Mouse (Mus musculus): ENCODE measurements around the gene Kpna3. TPM values are rescaled to one million over a fixed set of nuclear protein-coding genes. Genes with fewer than 3 reads are reported as not detected.
A peak's percentile ranks its signal among the peaks of the same experiment; 100 is the strongest.

Kpna3 gene
- 34.8 and 35.8 TPM in 2 replicates for total RNA-seq (2014; rRNA removed)
- polyA plus RNA-seq (2015; fragmentation: Nextera tagmentation; extraction: Ambion mirVana) = 48.3 and 52.5 TPM in 2 replicates

GRCm38 (mm10) chr14:61439661-61440559 is at the start of gene Kpna3:
Gene Kpna3 (minus strand): TSS chr14:61439874.
- Histone ChIP-seq H3K9me3 (ENCODE audit: low read length) (no peaks in the 10 kb centered on the region), H3K4me2 (ENCODE audit: low read depth, low read length) (peak within 1 kb of the TSS; percentile 64), H3K9ac (replicated peaks; ENCODE audit: low read length) (peak within 1 kb of the TSS; percentile 88), H3K4me3 (ENCODE audit: low read length) (peak within 1 kb of the TSS; percentile 88), H3K27ac (peak within 1 kb of the TSS; percentile 98), H3K36me3 (ENCODE audit: insufficient read depth, low read length) (no peaks in the 10 kb centered on the region), H3K27me3 (ENCODE audit: insufficient read depth, low read length) (no peaks in the 10 kb centered on the region), H3K4me1 (ENCODE audit: insufficient read depth, low read length) (peaks cover 9% of the 10 kb centered on the region)
- peak; percentile 100 for DNase-seq (ENCODE audit: low spot score)
- under 1% methylated on average over 79 of the region's 85 CpGs for WGBS
- TF ChIP-seq CTCF (IDR thresholded peaks at IDR 0.05; ENCODE audit: low read depth) = no peak
- ATAC-seq = peak; percentile 99

- WGBS = 74% methylated on average over 2 of the region's 2 CpGs
- DNase-seq (ENCODE audit: low spot score) (no peak), ATAC-seq (no peak)
- H3K36me3 ChIP-seq (ENCODE audit: insufficient read depth, low read length) = no peaks in the 10 kb centered on the region
- no peak for TF ChIP-seq CTCF (IDR thresholded peaks at IDR 0.05; ENCODE audit: low read depth)
- no peaks in the 10 kb centered on the region for H3K27me3 ChIP-seq (ENCODE audit: insufficient read depth, low read length)
- H3K4me1 ChIP-seq (ENCODE audit: insufficient read depth, low read length) = no peaks in the 10 kb centered on the region
- H3K27ac ChIP-seq = no peak overlapping the region
- no peaks in the 10 kb centered on the region for H3K9me3 ChIP-seq (ENCODE audit: low read length)
- H3K4me3 ChIP-seq (ENCODE audit: low read length) = no peak overlapping the region
- no peak overlapping the region for H3K4me2 ChIP-seq (ENCODE audit: low read depth, low read length)
- H3K9ac ChIP-seq (replicated peaks; ENCODE audit: low read length) = no peak overlapping the region
Observed at GRCm38 (mm10) chr14:61460365-61460764, 20.7 kb upstream of the Kpna3 start.

- H3K36me3 ChIP-seq (ENCODE audit: insufficient read depth, low read length) = no peaks in the 10 kb centered on the region
- ATAC-seq (no peak), DNase-seq (ENCODE audit: low spot score) (no peak)
- TF ChIP-seq CTCF (IDR thresholded peaks at IDR 0.05; ENCODE audit: low read depth) = no peak
- no peak overlapping the region for H3K4me2 ChIP-seq (ENCODE audit: low read depth, low read length)
- H3K27ac ChIP-seq = no peak overlapping the region
- H3K4me3 ChIP-seq (ENCODE audit: low read length) = no peak overlapping the region
- H3K4me1 ChIP-seq (ENCODE audit: insufficient read depth, low read length) = no peaks in the 10 kb centered on the region
- no peaks in the 10 kb centered on the region for H3K27me3 ChIP-seq (ENCODE audit: insufficient read depth, low read length)
- no peaks in the 10 kb centered on the region for H3K9me3 ChIP-seq (ENCODE audit: low read length)
- WGBS = 59% methylated on average over 6 of the region's 6 CpGs
- no peak overlapping the region for H3K9ac ChIP-seq (replicated peaks; ENCODE audit: low read length)
Observed at GRCm38 (mm10) chr14:61457468-61457867, 17.8 kb upstream of the Kpna3 start.

GRCm38 (mm10) chr14:61455571-61455970 is 15.9 kb upstream of the Kpna3 start:
- Histone ChIP-seq H3K36me3 (ENCODE audit: insufficient read depth, low read length) (no peaks in the 10 kb centered on the region), H3K27ac (no peak overlapping the region), H3K4me3 (ENCODE audit: low read length) (no peak overlapping the region), H3K9ac (replicated peaks; ENCODE audit: low read length) (no peak overlapping the region), H3K27me3 (ENCODE audit: insufficient read depth, low read length) (no peaks in the 10 kb centered on the region), H3K9me3 (ENCODE audit: low read length) (no peaks in the 10 kb centered on the region), H3K4me2 (ENCODE audit: low read depth, low read length) (no peak overlapping the region), H3K4me1 (ENCODE audit: insufficient read depth, low read length) (no peaks in the 10 kb centered on the region)
- 60% methylated on average over 3 of the region's 3 CpGs for WGBS
- ATAC-seq = no peak
- peak; percentile 34 for DNase-seq (ENCODE audit: low spot score)
- no peak for TF ChIP-seq CTCF (IDR thresholded peaks at IDR 0.05; ENCODE audit: low read depth)

- ATAC-seq (no peak), DNase-seq (ENCODE audit: low spot score) (no peak)
- Histone ChIP-seq H3K27ac (no peak overlapping the region), H3K4me2 (ENCODE audit: low read depth, low read length) (no peak overlapping the region), H3K27me3 (ENCODE audit: insufficient read depth, low read length) (no peaks in the 10 kb centered on the region), H3K4me1 (ENCODE audit: insufficient read depth, low read length) (no peaks in the 10 kb centered on the region), H3K36me3 (ENCODE audit: insufficient read depth, low read length) (no peaks in the 10 kb centered on the region), H3K9me3 (ENCODE audit: low read length) (no peaks in the 10 kb centered on the region), H3K4me3 (ENCODE audit: low read length) (no peak overlapping the region), H3K9ac (replicated peaks; ENCODE audit: low read length) (no peak overlapping the region)
- TF ChIP-seq CTCF (IDR thresholded peaks at IDR 0.05; ENCODE audit: low read depth) = no peak
- 92% methylated on average over 4 of the region's 4 CpGs for WGBS
Observed at GRCm38 (mm10) chr14:61453032-61453431, 13.4 kb upstream of the Kpna3 start.

GRCm38 (mm10) chr14:61452481-61452880 is 12.8 kb upstream of the Kpna3 start:
- DNase-seq (ENCODE audit: low spot score) (no peak), ATAC-seq (no peak)
- whole genome bisulfite sequencing = 77% methylated on average over 6 of the region's 6 CpGs
- H3K36me3 ChIP-seq (ENCODE audit: insufficient read depth, low read length) = no peaks in the 10 kb centered on the region
- H3K4me1 ChIP-seq (ENCODE audit: insufficient read depth, low read length) = no peaks in the 10 kb centered on the region
- no peaks in the 10 kb centered on the region for H3K27me3 ChIP-seq (ENCODE audit: insufficient read depth, low read length)
- no peaks in the 10 kb centered on the region for H3K9me3 ChIP-seq (ENCODE audit: low read length)
- no peak overlapping the region for H3K4me2 ChIP-seq (ENCODE audit: low read depth, low read length)
- no peak for TF ChIP-seq CTCF (IDR thresholded peaks at IDR 0.05; ENCODE audit: low read depth)
- H3K9ac ChIP-seq (replicated peaks; ENCODE audit: low read length) = no peak overlapping the region
- no peak overlapping the region for H3K27ac ChIP-seq
- H3K4me3 ChIP-seq (ENCODE audit: low read length) = no peak overlapping the region

- WGBS = 88% methylated on average over 6 of the region's 6 CpGs
- Histone ChIP-seq H3K27me3 (ENCODE audit: insufficient read depth, low read length) (no peaks in the 10 kb centered on the region), H3K27ac (no peak overlapping the region), H3K4me1 (ENCODE audit: insufficient read depth, low read length) (no peaks in the 10 kb centered on the region), H3K9me3 (ENCODE audit: low read length) (no peaks in the 10 kb centered on the region), H3K36me3 (ENCODE audit: insufficient read depth, low read length) (no peaks in the 10 kb centered on the region), H3K4me2 (ENCODE audit: low read depth, low read length) (no peak overlapping the region), H3K9ac (replicated peaks; ENCODE audit: low read length) (no peak overlapping the region), H3K4me3 (ENCODE audit: low read length) (no peak overlapping the region)
- ATAC-seq (no peak), DNase-seq (ENCODE audit: low spot score) (no peak)
- no peak for TF ChIP-seq CTCF (IDR thresholded peaks at IDR 0.05; ENCODE audit: low read depth)
Observed at GRCm38 (mm10) chr14:61447775-61448174, 8.1 kb upstream of the Kpna3 start.
